Mouse (Mus musculus) liver, embryonic 13.5 days (tissue): ENCODE measurements around the gene Tfap4. TPM values are rescaled to one million over a fixed set of nuclear protein-coding genes. Genes with fewer than 3 reads are reported as not detected.

Experiments
- ATAC-seq: fragments of 200-750 bp; cut with Nextera tagmentation; 2 replicates; pipeline ENCODE4 v1.8.0; 2017; ENCODE audit warnings: low read depth, mild to moderate bottlenecking, moderate number of reproducible peaks, moderate library complexity
- DNase-seq: peaks from one replicate; pipeline ENCODE4 v3.0.0; 2022
- H3K27ac ChIP-seq: fragments of 300-500 bp; sonication (generic); 2 replicates; pipeline ENCODE4 v1.5.1; 2015; ENCODE audit warnings: moderate library complexity, mild to moderate bottlenecking, inconsistent platforms
- H3K27me3 ChIP-seq: fragments of 300-500 bp; sonication (generic); 2 replicates; pipeline ENCODE4 v1.6.1; 2015; ENCODE audit warnings: mild to moderate bottlenecking, inconsistent platforms
- H3K36me3 ChIP-seq: fragments of 300-500 bp; sonication (generic); 2 replicates; pipeline ENCODE4 v1.6.1; 2015; ENCODE audit warnings: mild to moderate bottlenecking, inconsistent platforms
- H3K4me1 ChIP-seq: fragments of 300-500 bp; sonication (generic); replicated peaks from 2 replicates; pipeline ENCODE4 v1.6.1; 2015; ENCODE audit warnings: inconsistent platforms
- H3K4me2 ChIP-seq: fragments of 300-500 bp; sonication (generic); 2 replicates; pipeline ENCODE4 v1.6.1; 2015; ENCODE audit warnings: inconsistent platforms, mild to moderate bottlenecking, moderate library complexity
- H3K4me3 ChIP-seq: fragments of 300-500 bp; sonication (generic); replicated peaks from 2 replicates; pipeline ENCODE4 v1.5.1; 2015; ENCODE audit warnings: mild to moderate bottlenecking, inconsistent platforms
- H3K9ac ChIP-seq: fragments of 300-500 bp; sonication (generic); 2 replicates; pipeline ENCODE4 v1.6.1; 2015; ENCODE audit warnings: mild to moderate bottlenecking, inconsistent platforms
- H3K9me3 ChIP-seq: fragments of 300-500 bp; sonication (generic); replicated peaks from 2 replicates; pipeline ENCODE4 v1.6.1; 2016; ENCODE audit warnings: inconsistent platforms
- WGBS: fragments of 180-500 bp; shearing (Covaris S2); methylation state at CpG from one replicate; pipeline ENCODE4 v1.1.7; 2015; ENCODE audit not compliant: insufficient replicate concordance; 5-methylcytosine and 5-hydroxymethylcytosine counted together
- polyA plus RNA-seq: library from polyadenylated mRNA; unstranded; fragments of >200 nt; fragmentation: Nextera tagmentation; extraction: Ambion mirVana; gene quantifications from 2 replicates; pipeline ENCODE4 v1.2.1, GENCODE M21; 2015

Gene Tfap4
- polyA plus RNA-seq, 1 experiment from 2014 or later: 8.4 TPM

GRCm38 (mm10) chr16:4599616-4600015 lies 40.0 kb upstream of the Tfap4 start:
- WGBS: 55% methylated on average over 3 of the region's 3 CpGs
- Histone ChIP-seq H3K4me1 (peaks cover 85% of the 10 kb centered on the region), H3K9me3 (no peaks in the 10 kb centered on the region), H3K36me3 (no peaks in the 10 kb centered on the region), H3K4me2 (no peak overlapping the region), H3K9ac (no peak overlapping the region), H3K27me3 (peaks cover 34% of the 10 kb centered on the region), H3K27ac (no peak overlapping the region), H3K4me3 (no peak overlapping the region)
- ATAC-seq (no peak), DNase-seq (no peak)

DNA sequence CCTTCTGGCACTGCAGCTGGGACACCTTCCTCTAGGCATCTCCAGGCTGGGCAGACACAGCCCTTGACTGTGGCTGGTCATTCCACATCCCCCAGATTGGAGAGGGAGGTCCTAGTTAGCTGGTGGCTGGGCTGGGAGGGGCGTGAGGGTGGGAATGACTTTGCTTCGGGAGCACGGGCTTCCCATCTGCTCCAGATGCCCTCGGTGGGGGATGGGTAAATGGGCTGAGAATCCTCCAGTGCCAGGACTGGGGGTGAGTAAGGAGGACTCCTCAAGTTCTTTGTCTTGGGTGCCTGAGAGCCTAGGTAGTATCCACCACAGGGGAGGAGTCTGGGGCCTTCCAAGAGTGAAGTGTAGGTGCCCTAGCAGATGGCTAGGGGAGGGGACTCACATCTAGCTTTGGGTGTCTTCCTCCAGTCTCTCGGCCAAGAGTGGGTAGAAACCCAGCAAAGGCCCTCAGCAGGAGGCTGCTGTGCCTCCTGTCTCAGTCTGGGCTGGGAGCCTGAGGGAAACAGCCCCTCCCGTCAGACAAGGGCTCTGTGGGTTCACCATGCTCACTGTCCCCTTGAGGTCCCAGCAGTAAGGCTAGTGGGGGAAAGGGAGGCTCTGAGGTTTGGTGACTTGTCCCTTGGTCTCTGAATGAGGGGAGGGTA lies 39.4 kb upstream of the Tfap4 start:
- no peaks in the 10 kb centered on the region for H3K36me3 ChIP-seq
- no peak overlapping the region for H3K4me3 ChIP-seq
- no peak overlapping the region for H3K27ac ChIP-seq
- peaks cover 79% of the 10 kb centered on the region for H3K4me1 ChIP-seq
- H3K9ac ChIP-seq: no peak overlapping the region
- no peak overlapping the region for H3K4me2 ChIP-seq
- no peak for DNase-seq
- ATAC-seq: no peak
- 53% methylated on average over 6 of the region's 6 CpGs for WGBS
- H3K27me3 ChIP-seq: peaks cover 40% of the 10 kb centered on the region
- H3K9me3 ChIP-seq: no peaks in the 10 kb centered on the region

- Histone ChIP-seq H3K4me1 (peaks cover 72% of the 10 kb centered on the region), H3K4me3 (no peak overlapping the region), H3K9me3 (no peaks in the 10 kb centered on the region), H3K27me3 (peaks cover 50% of the 10 kb centered on the region), H3K27ac (no peak overlapping the region), H3K36me3 (no peaks in the 10 kb centered on the region), H3K4me2 (no peak overlapping the region), H3K9ac (no peak overlapping the region)
- ATAC-seq: no peak
- whole genome bisulfite sequencing: 74% methylated on average over 5 of the region's 5 CpGs
- DNase-seq: no peak
Measured at GRCm38 (mm10) chr16:4598041-4598440, 38.4 kb upstream of the Tfap4 start.

DNA sequence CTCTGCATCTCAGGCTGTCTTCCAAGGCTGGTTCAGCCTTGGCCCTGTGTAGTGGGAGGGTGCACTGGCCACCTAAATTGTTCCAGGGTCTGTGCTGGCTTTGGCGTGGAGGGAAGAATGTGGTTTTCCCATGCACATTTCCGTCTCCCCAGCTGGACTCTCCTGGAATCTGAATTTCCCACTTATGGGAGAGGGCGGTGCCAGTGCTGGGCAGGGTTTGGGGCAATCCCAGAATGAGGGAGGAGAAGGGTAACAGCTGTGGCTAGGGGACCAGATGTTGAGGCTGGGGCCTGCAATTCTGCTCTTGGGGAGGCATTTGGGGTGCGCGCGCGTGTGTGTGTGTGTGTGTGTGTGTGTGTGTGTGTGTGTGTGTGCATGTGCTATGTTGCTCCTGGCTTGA lies 37.6 kb upstream of the Tfap4 start:
- WGBS: 71% methylated on average over 7 of the region's 7 CpGs
- Histone ChIP-seq H3K4me3 (no peak overlapping the region), H3K9me3 (no peaks in the 10 kb centered on the region), H3K9ac (no peak overlapping the region), H3K27me3 (peaks cover 57% of the 10 kb centered on the region), H3K4me1 (peaks cover 66% of the 10 kb centered on the region), H3K27ac (no peak overlapping the region), H3K4me2 (no peak overlapping the region), H3K36me3 (no peaks in the 10 kb centered on the region)
- ATAC-seq (no peak), DNase-seq (no peak)

DNA sequence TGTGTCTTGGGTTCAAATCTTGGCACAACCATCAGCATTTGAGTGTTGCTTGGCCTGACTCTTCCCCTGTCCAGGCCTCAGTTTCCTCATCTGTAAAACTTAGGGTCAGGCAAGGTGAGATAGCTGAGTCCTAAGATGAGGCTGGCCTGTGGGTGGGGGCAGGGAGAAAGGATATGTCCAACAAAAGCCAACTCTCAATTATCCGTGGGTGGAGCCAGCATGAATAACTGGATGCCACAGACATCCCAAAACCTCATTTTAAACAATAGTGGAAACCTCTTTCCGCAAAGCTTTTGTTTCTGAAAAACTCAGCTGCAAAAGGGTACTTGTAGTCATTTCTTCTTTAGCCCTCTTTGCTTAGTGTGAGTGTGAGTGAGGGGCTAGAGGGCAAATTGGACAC lies 37.2 kb upstream of the Tfap4 start:
- WGBS: 50% methylated on average over 2 of the region's 2 CpGs
- ATAC-seq: no peak
- H3K27me3 ChIP-seq: peaks cover 62% of the 10 kb centered on the region
- no peaks in the 10 kb centered on the region for H3K36me3 ChIP-seq
- H3K4me3 ChIP-seq: no peak overlapping the region
- no peak overlapping the region for H3K27ac ChIP-seq
- H3K9me3 ChIP-seq: no peaks in the 10 kb centered on the region
- peaks cover 62% of the 10 kb centered on the region for H3K4me1 ChIP-seq
- H3K9ac ChIP-seq: no peak overlapping the region
- peak overlapping the region; percentile 70 for H3K4me2 ChIP-seq
- no peak for DNase-seq

- Histone ChIP-seq H3K4me3 (peak overlapping the region; percentile 63), H3K27ac (no peak overlapping the region), H3K36me3 (no peaks in the 10 kb centered on the region), H3K4me2 (peak overlapping the region; percentile 70), H3K27me3 (peaks cover 64% of the 10 kb centered on the region), H3K4me1 (peaks cover 56% of the 10 kb centered on the region), H3K9ac (peak overlapping the region; percentile 69; the same call in 1 of the 2 replicates), H3K9me3 (no peaks in the 10 kb centered on the region)
- DNase-seq (no peak), ATAC-seq (no peak)
- WGBS: 42% methylated on average over 3 of the region's 3 CpGs
Measured at GRCm38 (mm10) chr16:4596141-4596728, 36.6 kb upstream of the Tfap4 start.

- Histone ChIP-seq H3K9me3 (no peaks in the 10 kb centered on the region), H3K4me1 (peaks cover 49% of the 10 kb centered on the region), H3K9ac (peak overlapping the region; percentile 69; the same call in 1 of the 2 replicates), H3K4me2 (peak overlapping the region; percentile 70), H3K27me3 (peaks cover 64% of the 10 kb centered on the region), H3K36me3 (no peaks in the 10 kb centered on the region), H3K27ac (no peak overlapping the region), H3K4me3 (peak overlapping the region; percentile 63)
- DNase-seq (no peak), ATAC-seq (no peak)
- WGBS: 38% methylated on average over 5 of the region's 5 CpGs
Measured at GRCm38 (mm10) chr16:4595527-4595963, 35.9 kb upstream of the Tfap4 start.

DNA sequence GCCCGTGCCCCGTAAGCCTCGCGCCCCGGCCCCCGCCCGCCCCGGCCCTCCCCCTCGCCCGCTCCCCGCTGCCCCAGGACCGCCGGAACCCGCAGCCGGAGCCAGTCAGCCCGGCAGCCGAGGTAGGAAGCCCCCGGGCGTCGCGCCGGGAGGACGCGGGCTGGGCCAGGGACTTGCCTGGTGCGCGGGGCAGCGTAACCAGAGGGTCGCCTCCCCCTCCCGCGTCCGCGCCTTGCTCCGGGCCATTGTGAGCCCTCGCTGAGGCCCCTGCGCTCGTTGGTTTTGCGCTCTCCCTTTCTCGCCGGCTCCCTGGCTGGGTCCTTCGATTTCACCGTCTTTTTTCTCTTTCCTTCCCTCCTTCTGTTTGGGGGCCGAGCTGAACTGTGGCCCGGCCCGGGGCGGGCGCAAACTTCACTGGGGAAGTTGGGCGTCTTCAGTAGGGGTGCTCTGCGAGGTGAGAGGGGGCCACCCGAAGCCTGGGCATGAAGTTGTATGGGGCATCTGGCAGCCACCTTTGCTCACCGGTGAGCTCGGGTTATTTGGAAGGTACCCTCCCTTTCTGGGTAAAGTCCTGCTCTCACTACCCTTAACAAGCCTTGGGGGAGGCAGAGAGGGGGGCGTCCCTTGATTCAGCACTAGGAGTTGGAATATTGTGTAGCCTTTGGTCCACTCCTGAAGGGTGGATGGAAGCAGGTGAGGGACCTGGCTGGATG lies 35.3 kb upstream of the Tfap4 start:
- H3K27me3 ChIP-seq: peaks cover 64% of the 10 kb centered on the region
- ATAC-seq: no peak
- peak overlapping the region; percentile 63 for H3K4me3 ChIP-seq
- peak overlapping the region; percentile 68 for H3K27ac ChIP-seq
- DNase-seq: no peak
- H3K9ac ChIP-seq: peak overlapping the region; percentile 69
- H3K4me1 ChIP-seq: peaks cover 44% of the 10 kb centered on the region
- H3K36me3 ChIP-seq: no peaks in the 10 kb centered on the region
- peak overlapping the region; percentile 70 for H3K4me2 ChIP-seq
- WGBS: 2% methylated on average over 34 of the region's 52 CpGs
- H3K9me3 ChIP-seq: no peaks in the 10 kb centered on the region

DNA sequence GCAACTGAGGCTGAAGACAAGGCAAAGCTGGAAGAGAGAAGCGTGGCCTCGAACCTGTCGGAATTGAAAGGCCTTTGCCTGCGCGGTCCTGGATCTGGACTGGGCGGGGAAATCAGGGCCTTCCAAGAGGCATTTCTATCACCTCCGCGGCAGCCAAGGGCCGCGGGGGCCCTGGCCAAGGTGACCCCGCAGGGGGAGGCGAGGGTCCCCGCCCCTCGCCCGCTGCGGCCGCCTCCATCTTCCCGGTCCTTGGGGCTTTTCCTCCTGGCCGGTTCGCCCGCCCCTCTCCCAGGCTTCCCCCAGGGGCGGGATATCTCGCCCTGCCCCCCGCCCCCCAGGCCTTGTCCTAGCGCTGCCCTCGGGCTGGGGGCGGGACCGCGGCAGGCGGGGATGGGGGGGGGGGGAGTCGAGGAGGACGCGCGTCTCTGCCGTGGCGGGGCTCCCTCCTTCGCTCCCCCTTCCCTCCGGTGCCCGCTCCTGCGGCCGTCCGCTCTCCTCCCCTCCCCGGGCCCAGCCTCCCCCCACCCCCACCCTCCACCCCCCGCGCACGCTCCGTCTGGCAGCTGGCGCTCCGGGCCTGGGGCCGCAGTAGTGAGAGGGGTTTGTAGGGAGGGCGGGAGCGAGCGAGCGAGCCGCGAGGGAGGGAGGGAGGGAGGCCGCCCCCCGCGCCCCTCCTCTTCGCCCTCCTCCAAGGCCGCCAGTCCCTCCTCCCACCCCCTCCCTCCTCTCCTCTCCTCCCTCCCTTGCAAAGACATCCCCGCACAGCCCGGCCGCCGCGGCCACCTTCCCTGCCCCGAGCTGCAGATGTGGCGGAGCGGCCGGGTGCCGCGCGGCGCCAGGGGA lies 34.5 kb upstream of the Tfap4 start, which contains the start of gene Glis2:
Glis2 (plus strand) TSS at position 743 of the 843 bp plus-strand sequence.
- Histone ChIP-seq H3K4me3 (peak within 1 kb of the TSS; percentile 63), H3K27ac (peak within 1 kb of the TSS; percentile 68), H3K9me3 (no peaks in the 10 kb centered on the region), H3K9ac (peak within 1 kb of the TSS; percentile 69), H3K36me3 (no peaks in the 10 kb centered on the region), H3K4me1 (peaks cover 44% of the 10 kb centered on the region), H3K4me2 (peak within 1 kb of the TSS; percentile 70), H3K27me3 (peaks cover 64% of the 10 kb centered on the region)
- ATAC-seq (peak; percentile 65), DNase-seq (no peak)
- WGBS: 1% methylated on average over 50 of the region's 74 CpGs

GRCm38 (mm10) chr16:4592909-4593875 lies 33.5 kb upstream of the Tfap4 start:
- WGBS: 23% methylated on average over 32 of the region's 32 CpGs
- Histone ChIP-seq H3K9me3 (no peaks in the 10 kb centered on the region), H3K4me1 (peaks cover 41% of the 10 kb centered on the region), H3K36me3 (no peaks in the 10 kb centered on the region), H3K9ac (peak overlapping the region; percentile 46; the same call in 1 of the 2 replicates), H3K4me3 (peak overlapping the region; percentile 63), H3K27ac (peak overlapping the region; percentile 47), H3K4me2 (peak overlapping the region; percentile 70), H3K27me3 (peaks cover 64% of the 10 kb centered on the region)
- no peak for DNase-seq
- ATAC-seq: peak; percentile 21; the same call in 1 of the 2 replicates
